8 mouse cellular contexts compared by ENCODE assay signal in the genomic region with DNA sequence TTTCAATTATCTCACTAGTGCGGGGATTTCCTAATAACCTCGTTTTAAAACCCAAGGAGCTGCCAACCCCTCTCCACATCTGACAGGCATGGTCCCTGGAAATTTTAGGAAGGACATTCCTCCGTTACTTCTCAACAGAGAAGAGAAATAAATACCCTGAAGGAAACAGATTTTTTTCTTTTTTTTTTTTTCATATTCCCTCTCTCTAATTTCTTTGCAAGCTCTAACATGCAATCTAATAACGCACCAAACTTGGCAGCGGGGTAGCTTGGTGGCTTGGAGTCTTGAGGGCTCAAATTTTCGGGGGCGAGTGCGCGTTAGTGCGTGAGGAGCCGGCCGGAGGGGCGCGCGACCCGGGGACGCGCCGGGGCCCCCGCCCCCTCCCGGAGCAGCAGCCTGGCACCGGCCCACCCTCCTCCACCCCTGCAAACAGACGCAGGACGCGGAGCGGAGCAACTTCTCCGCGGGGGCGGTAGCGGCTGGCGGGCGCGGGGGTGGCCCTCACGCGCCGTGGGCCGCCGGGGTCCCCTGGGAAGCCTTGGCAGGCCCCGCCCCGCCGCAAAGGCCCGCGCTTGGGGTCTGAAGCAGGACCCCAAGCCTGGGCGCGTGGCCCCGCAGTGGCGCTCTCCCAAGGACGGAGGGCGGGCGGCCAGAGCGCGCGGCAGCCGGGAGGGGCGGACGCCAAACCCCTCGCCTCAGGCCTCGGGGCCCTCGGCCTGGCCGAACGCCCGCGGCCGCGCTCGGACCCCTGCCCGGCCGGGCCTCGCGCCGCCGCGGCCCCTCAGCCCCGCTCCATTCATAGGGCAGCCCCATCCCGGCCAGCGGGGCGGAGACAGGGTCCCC. TPM values are rescaled to one million over a fixed set of nuclear protein-coding genes. Genes with fewer than 3 reads are reported as not detected.
A peak's percentile ranks its signal among the peaks of the same experiment; 100 is the strongest.
DNase-seq lines count a peak whose midpoint lies in the region; ATAC-seq and TF ChIP-seq lines count a peak whose summit lies in the region.

No protein-coding gene starts in this region.

- peak overlapping the region; percentile 87 for H3K9ac ChIP-seq in heart, adult 2 months (ENCODE audit: low read depth, low read length)
- H3K9ac ChIP-seq in kidney, embryonic 14.5 days (ENCODE audit: low read depth, low read length), result peak overlapping the region; percentile 97
- peak overlapping the region; percentile 86 for H3K9ac ChIP-seq in liver, embryonic 15.5 days
- H3K9ac ChIP-seq in neural tube, embryonic 13.5 days, result peak overlapping the region; percentile 93

- no peaks in the 10 kb centered on the region for H3K9me3 ChIP-seq in embryonic facial prominence, embryonic 10.5 days
- no peaks in the 10 kb centered on the region for H3K9me3 ChIP-seq in kidney, embryonic 14.5 days (ENCODE audit: control insufficient read depth, low read length)
- no peaks in the 10 kb centered on the region for H3K9me3 ChIP-seq in liver, embryonic 15.5 days (replicated peaks)
- H3K9me3 ChIP-seq in neural tube, embryonic 13.5 days, result no peaks in the 10 kb centered on the region

- peak; percentile 76 for ATAC-seq in kidney, embryonic 14.5 days (ENCODE audit: low FRiP score, low TSS enrichment)
- peak; percentile 59 for ATAC-seq in liver, embryonic 15.5 days (ENCODE audit: insufficient read depth)
- ATAC-seq in neural tube, embryonic 13.5 days (ENCODE audit: low read depth), result peak; percentile 64

- DNase-seq in A20 (ENCODE audit: low read depth, low spot score), result peak; percentile 69
- peak; percentile 65 for DNase-seq in NIH3T3 (ENCODE audit: low read depth)
- DNase-seq in embryonic facial prominence, embryonic 10.5 days (ENCODE audit: low spot score), result peak; percentile 76
- DNase-seq in heart, adult 2 months, result peak; percentile 72 to 74
- DNase-seq in thymus, postnatal 25 days, result peak; percentile 63

- H3K79me2 ChIP-seq in heart, adult 2 months (replicated peaks; ENCODE audit: control insufficient read depth, insufficient read depth, low read length), result peaks cover 5% of the 10 kb centered on the region

- peak overlapping the region; percentile 99 for H3K27ac ChIP-seq in embryonic facial prominence, embryonic 10.5 days (replicated peaks)
- peak overlapping the region; percentile 93 for H3K27ac ChIP-seq in heart, adult 2 months
- peak overlapping the region; percentile 99 for H3K27ac ChIP-seq in kidney, embryonic 14.5 days (ENCODE audit: low read depth, low read length)
- peak overlapping the region; percentile 89 for H3K27ac ChIP-seq in liver, embryonic 15.5 days (replicated peaks)
- H3K27ac ChIP-seq in neural tube, embryonic 13.5 days (replicated peaks), result peak overlapping the region; percentile 98

- H3K27me3 ChIP-seq in embryonic facial prominence, embryonic 10.5 days (replicated peaks; ENCODE audit: low read depth, poor library complexity, severe bottlenecking), result no peaks in the 10 kb centered on the region; the same call in 1 of the 2 replicates
- no peaks in the 10 kb centered on the region for H3K27me3 ChIP-seq in heart, adult 2 months (ENCODE audit: control insufficient read depth, insufficient read depth, low read length)
- H3K27me3 ChIP-seq in kidney, embryonic 14.5 days (ENCODE audit: control insufficient read depth, insufficient read depth, low read length), result no peaks in the 10 kb centered on the region
- H3K27me3 ChIP-seq in liver, embryonic 15.5 days, result no peaks in the 10 kb centered on the region
- no peaks in the 10 kb centered on the region for H3K27me3 ChIP-seq in neural tube, embryonic 13.5 days

- under 1% methylated on average over 77 of the region's 77 CpGs for WGBS in embryonic facial prominence, embryonic 10.5 days
- WGBS in heart, adult 2 months, result under 1% methylated on average over 75 of the region's 77 CpGs
- under 1% methylated on average over 67 of the region's 77 CpGs for WGBS in kidney, embryonic 14.5 days
- under 1% methylated on average over 77 of the region's 77 CpGs for WGBS in liver, embryonic 15.5 days (ENCODE audit: insufficient replicate concordance)
- under 1% methylated on average over 59 of the region's 77 CpGs for WGBS in neural tube, embryonic 13.5 days

- TF ChIP-seq CTCF in heart, adult 2 months (IDR thresholded peaks at IDR 0.05), result no peak

- TF ChIP-seq EP300 in heart, adult 2 months (IDR thresholded peaks at IDR 0.05; ENCODE audit: insufficient read depth, low read depth, low read length), result no peak

- no peak for TF ChIP-seq POLR2A in heart, adult 2 months (IDR thresholded peaks at IDR 0.05; ENCODE audit: insufficient read depth, low read depth, low read length)

- H3K4me1 ChIP-seq in embryonic facial prominence, embryonic 10.5 days, result peaks cover 27% of the 10 kb centered on the region
- peaks cover 4% of the 10 kb centered on the region for H3K4me1 ChIP-seq in heart, adult 2 months (ENCODE audit: control insufficient read depth, insufficient read depth, low read length)
- peaks cover 15% of the 10 kb centered on the region for H3K4me1 ChIP-seq in kidney, embryonic 14.5 days (ENCODE audit: control insufficient read depth, insufficient read depth, low read length)
- peaks cover 25% of the 10 kb centered on the region for H3K4me1 ChIP-seq in liver, embryonic 15.5 days (replicated peaks)
- peaks cover 41% of the 10 kb centered on the region for H3K4me1 ChIP-seq in neural tube, embryonic 13.5 days (replicated peaks)

- peak overlapping the region; percentile 54 for H3K4me2 ChIP-seq in kidney, embryonic 14.5 days (replicated peaks; ENCODE audit: low read depth, low read length)
- peak overlapping the region; percentile 93 for H3K4me2 ChIP-seq in liver, embryonic 15.5 days
- peak overlapping the region; percentile 66 for H3K4me2 ChIP-seq in neural tube, embryonic 13.5 days

- intact Hi-C loops in heart, adult 2 months (cut with DNase I), result no loop called here

- peak overlapping the region; percentile 95 for H3K4me3 ChIP-seq in embryonic facial prominence, embryonic 10.5 days
- H3K4me3 ChIP-seq in heart, adult 2 months, result peak overlapping the region; percentile 84
- peak overlapping the region; percentile 89 for H3K4me3 ChIP-seq in kidney, embryonic 14.5 days (ENCODE audit: low read length)
- H3K4me3 ChIP-seq in liver, embryonic 15.5 days (replicated peaks), result peak overlapping the region; percentile 94
- H3K4me3 ChIP-seq in neural tube, embryonic 13.5 days, result peak overlapping the region; percentile 95

- H3K36me3 ChIP-seq in embryonic facial prominence, embryonic 10.5 days (replicated peaks), result peaks cover 8% of the 10 kb centered on the region
- peaks cover 2% of the 10 kb centered on the region; the same call in 1 of the 2 replicates for H3K36me3 ChIP-seq in heart, adult 2 months (ENCODE audit: control insufficient read depth, insufficient read depth, low read length)
- H3K36me3 ChIP-seq in kidney, embryonic 14.5 days (ENCODE audit: control insufficient read depth, insufficient read depth, low read length), result no peaks in the 10 kb centered on the region
- no peaks in the 10 kb centered on the region for H3K36me3 ChIP-seq in liver, embryonic 15.5 days (replicated peaks)
- no peaks in the 10 kb centered on the region for H3K36me3 ChIP-seq in neural tube, embryonic 13.5 days

RNA-seq across cellular contexts. Expression of a gene that starts 0.6 kb away (rescaled TPM):
- 31.0 and 34.4 TPM in 2 replicates for polyA plus RNA-seq in embryonic facial prominence, embryonic 10.5 days (2016; fragmentation: Nextera tagmentation; extraction: Ambion mirVana)
- 10 to 100 TPM; 42.9 to 66.8 TPM for total RNA-seq in heart, adult 2 months (2021)
- polyA plus RNA-seq in heart, adult 2 months (2012; rRNA removed), result 12.2 and 22.1 TPM in 2 replicates
- 37.7 and 41.4 TPM in 2 replicates for polyA plus RNA-seq in kidney, embryonic 14.5 days (2014; fragmentation: Nextera tagmentation; extraction: Ambion mirVana)
- 3.5 and 3.7 TPM in 2 replicates for polyA plus RNA-seq in liver, embryonic 15.5 days (2015; fragmentation: Nextera tagmentation; extraction: Ambion mirVana)
- polyA plus RNA-seq in neural tube, embryonic 13.5 days (2015; fragmentation: Nextera tagmentation; extraction: Ambion mirVana), result 37.4 and 37.6 TPM in 2 replicates

Comparison
In these comparisons a context has a peak if more than half of its experiments do, and no peak if none do; other contexts are left out.
1. Peak in every context shown above with its lines: DNase-seq, ATAC-seq, H3K4me3 ChIP-seq and H3K27ac ChIP-seq.